Mouse (Mus musculus) heart, adult 2 months (tissue): ENCODE measurements around the gene Cecr2.

ENCODE experiments used
- CTCF ChIP-seq: fragments of 200-600 bp; IDR thresholded peaks from 2 replicates; pipeline ENCODE4 v1.8.1; 2022; ENCODE audit warnings: antibody characterized with exemption, mild to moderate bottlenecking, moderate library complexity
- EP300 ChIP-seq: fragments of 200-500 bp; IDR thresholded peaks from 2 replicates; pipeline ENCODE4 v1.6.1; 2011; ENCODE audit warnings: low read depth, low read length, control low read depth; ENCODE audit not compliant: insufficient read depth
- POLR2A ChIP-seq: fragments of 200-500 bp; IDR thresholded peaks from 2 replicates; pipeline ENCODE4 v1.6.1; 2011; ENCODE audit warnings: mild to moderate bottlenecking, low read depth, low read length, control low read depth; ENCODE audit not compliant: insufficient read depth

DNA sequence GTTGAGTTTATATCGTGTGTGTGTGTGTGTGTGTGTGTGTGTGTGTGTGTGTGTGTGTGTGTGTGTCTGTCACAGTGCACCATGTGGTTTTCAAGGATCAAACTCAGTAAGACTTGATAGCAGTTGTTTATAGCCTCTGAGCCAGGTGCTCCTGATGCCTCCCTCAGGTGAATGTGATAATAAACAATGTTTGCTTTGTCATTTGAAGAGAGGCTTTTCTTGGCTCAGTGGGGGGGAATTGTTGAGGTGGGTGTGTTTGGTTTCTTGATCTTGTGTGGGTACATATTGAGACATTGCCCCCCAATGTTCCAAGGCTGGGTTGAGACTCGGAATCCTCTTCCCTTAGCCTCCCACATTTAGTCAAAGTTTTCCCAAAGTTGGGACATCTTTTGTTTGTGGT, 77.0 kb downstream of the Cecr2 start:
- no peak for TF ChIP-seq POLR2A
- TF ChIP-seq CTCF = no peak
- TF ChIP-seq EP300 = no peak
